Mouse (Mus musculus): ENCODE measurements around the gene Gm20869. TPM values are rescaled to one million over a fixed set of nuclear protein-coding genes. Genes with fewer than 3 reads are reported as not detected.
"Not testable (repeated sequence)": the region's sequence is repeated elsewhere in the genome, so short reads cannot be mapped to it uniquely, and the experiment has no call there.

Gene Gm20869
- polyA plus RNA-seq (2012; rRNA removed) (not detected in 2 replicates), polyA plus RNA-seq (2014; fragmentation: Nextera tagmentation; extraction: Ambion mirVana) (not detected in 2 replicates)

DNA sequence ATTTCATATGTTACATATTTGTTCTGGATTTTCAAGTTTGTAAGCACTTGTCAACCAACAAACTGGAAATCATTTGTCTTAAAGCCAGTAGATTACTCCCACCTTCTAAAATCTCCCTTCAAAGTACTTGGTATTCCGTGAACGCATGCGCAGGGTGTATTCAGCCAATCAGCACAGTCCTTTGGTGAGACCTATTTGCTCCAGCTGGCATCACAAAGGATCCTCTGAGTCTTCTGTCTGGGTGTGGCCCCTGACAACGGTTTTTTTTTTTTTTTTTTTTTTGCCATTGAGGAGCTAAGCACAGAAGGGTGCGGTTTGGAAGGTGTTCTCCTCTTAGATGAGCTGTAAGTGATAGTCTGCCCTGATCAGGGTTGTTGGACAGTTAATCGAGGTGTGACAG, at the start of gene Gm20869:
Gene Gm20869 (plus strand): TSS at position 301 of the 400 bp plus-strand sequence.
- H3K27ac ChIP-seq (replicated peaks; ENCODE audit: low read depth, low read length); H3K36me3 ChIP-seq (ENCODE audit: control insufficient read depth, insufficient read depth, low read length); H3K9me3 ChIP-seq (ENCODE audit: control insufficient read depth, low read length); H3K4me2 ChIP-seq (replicated peaks; ENCODE audit: low read depth, low read length, severe bottlenecking); H3K4me1 ChIP-seq (ENCODE audit: control insufficient read depth, insufficient read depth, low read length); H3K27me3 ChIP-seq (ENCODE audit: control insufficient read depth, insufficient read depth, low read length); H3K4me3 ChIP-seq (replicated peaks; ENCODE audit: low read length); DNase-seq (ENCODE audit: low spot score); H3K9ac ChIP-seq (ENCODE audit: low read depth, low read length, severe bottlenecking); ATAC-seq (ENCODE audit: low FRiP score, low read depth): not testable (repeated sequence)
- no CpG with 5 or more reads among the region's 6 CpGs for WGBS

Other genes with a start within 250 kb of the Gm20869 start
- not detected in 2 replicates for gene Gm20870, start 222.6 kb downstream of the Gm20869 start, polyA plus RNA-seq (2012; rRNA removed)
- not detected in 2 replicates for gene Gm20870, start 222.6 kb downstream of the Gm20869 start, polyA plus RNA-seq (2014; fragmentation: Nextera tagmentation; extraction: Ambion mirVana)